8 mouse cellular contexts compared by ENCODE assay signal in the genomic region with DNA sequence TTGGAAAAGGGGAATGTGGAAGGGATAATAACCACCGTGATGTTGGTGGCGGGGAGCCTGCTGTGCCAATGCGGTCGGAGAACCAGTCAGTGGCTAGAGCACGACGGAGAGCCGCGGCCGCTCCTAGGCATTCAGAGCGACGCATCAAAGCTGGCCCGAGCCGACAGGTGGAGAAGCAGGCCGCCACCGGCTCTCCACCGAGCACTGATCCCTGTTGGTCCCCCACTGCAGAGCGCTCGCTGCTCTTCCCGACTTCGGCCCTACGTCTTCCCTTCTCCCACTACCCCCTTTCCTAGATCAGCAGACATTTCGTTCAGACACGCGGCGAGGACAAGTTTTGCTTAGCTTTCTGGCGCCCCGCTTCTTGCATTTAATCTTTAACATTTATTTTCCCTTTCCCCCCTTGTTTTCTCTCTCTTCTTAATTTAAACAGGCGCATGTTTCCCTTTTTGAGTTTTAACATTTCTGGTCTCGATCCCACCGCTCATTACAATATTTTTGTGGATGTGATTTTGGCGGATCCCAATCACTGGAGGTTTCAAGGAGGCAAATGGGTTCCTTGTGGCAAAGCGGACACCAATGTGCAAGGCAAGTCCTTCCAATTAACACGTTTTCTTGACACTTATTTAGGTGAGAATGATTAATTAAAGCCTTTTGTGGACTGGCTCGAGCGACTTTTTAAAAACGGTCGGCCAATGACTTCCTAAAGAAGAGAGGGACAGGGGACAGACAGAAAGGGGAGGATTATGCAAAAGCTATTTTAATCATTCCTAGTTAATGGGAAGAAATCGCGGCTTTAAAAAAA. TPM values are rescaled to one million over a fixed set of nuclear protein-coding genes. Genes with fewer than 3 reads are reported as not detected.
DNase-seq lines count a peak whose midpoint lies in the region; ATAC-seq and TF ChIP-seq lines count a peak whose summit lies in the region.

No protein-coding gene starts in this region.

- H3K9me3 ChIP-seq in forebrain, embryonic 11.5 days (ENCODE audit: control insufficient read depth, low read length) = no peaks in the 10 kb centered on the region
- H3K9me3 ChIP-seq in kidney, embryonic 16.5 days (ENCODE audit: low read length) = no peaks in the 10 kb centered on the region
- H3K9me3 ChIP-seq in neural tube, embryonic 14.5 days (ENCODE audit: control insufficient read depth, low read length) = no peaks in the 10 kb centered on the region

- peak overlapping the region; percentile 30 for H3K4me3 ChIP-seq in forebrain, embryonic 11.5 days (ENCODE audit: low read depth, low read length)
- peak overlapping the region; percentile 11; the same call in 1 of the 2 replicates for H3K4me3 ChIP-seq in kidney, embryonic 16.5 days (ENCODE audit: low read length)
- no peak overlapping the region for H3K4me3 ChIP-seq in neural tube, embryonic 14.5 days (ENCODE audit: low read depth, low read length)

- H3K27me3 ChIP-seq in forebrain, embryonic 11.5 days (ENCODE audit: control insufficient read depth, insufficient read depth, low read length) = peaks cover 54% of the 10 kb centered on the region
- peaks cover 80% of the 10 kb centered on the region for H3K27me3 ChIP-seq in kidney, embryonic 16.5 days (ENCODE audit: insufficient read depth, low read length)
- peaks cover 50% of the 10 kb centered on the region for H3K27me3 ChIP-seq in neural tube, embryonic 14.5 days (ENCODE audit: control insufficient read depth, insufficient read depth, low read length)

- peak overlapping the region; percentile 84 for H3K27ac ChIP-seq in forebrain, embryonic 11.5 days (ENCODE audit: low read depth, low read length)
- no peak overlapping the region for H3K27ac ChIP-seq in kidney, embryonic 16.5 days (ENCODE audit: low read length)
- H3K27ac ChIP-seq in neural tube, embryonic 14.5 days (ENCODE audit: low read depth, low read length) = no peak overlapping the region

- under 1% methylated on average over 39 of the region's 39 CpGs for WGBS in forebrain, embryonic 11.5 days
- WGBS in kidney, embryonic 16.5 days = under 1% methylated on average over 39 of the region's 39 CpGs
- WGBS in neural tube, embryonic 14.5 days = under 1% methylated on average over 39 of the region's 39 CpGs

- H3K9ac ChIP-seq in forebrain, embryonic 11.5 days (ENCODE audit: low read length) = peak overlapping the region; percentile 57
- H3K9ac ChIP-seq in kidney, embryonic 16.5 days (replicated peaks; ENCODE audit: low read length) = no peak overlapping the region
- H3K9ac ChIP-seq in neural tube, embryonic 14.5 days (replicated peaks; ENCODE audit: low read depth, low read length) = no peak overlapping the region

- TF ChIP-seq CTCF in brain, embryonic 14.5 days (IDR thresholded peaks at IDR 0.05; ENCODE audit: borderline replicate concordance, extremely low read depth, insufficient read depth, insufficient read length) = no peak

- DNase-seq in layer of hippocampus, adult 11-12 months (ENCODE audit: low spot score) = peak; percentile 29
- no peak for DNase-seq in layer of hippocampus, adult 18-20 months (ENCODE audit: low spot score in 2 of 2)
- DNase-seq in brain, embryonic 14.5 days (ENCODE audit: low read depth) = peak; percentile 75
- peak; percentile 73 for DNase-seq in forebrain, embryonic 11.5 days (ENCODE audit: low spot score)
- DNase-seq in yolk sac, embryonic 10.5 days (ENCODE audit: low spot score) = no peak
- DNase-seq in layer of hippocampus, adult 9-11 months = no peak

- no peaks in the 10 kb centered on the region for H3K36me3 ChIP-seq in forebrain, embryonic 11.5 days (ENCODE audit: control insufficient read depth, insufficient read depth, low read length)
- H3K36me3 ChIP-seq in kidney, embryonic 16.5 days (ENCODE audit: insufficient read depth, low read length) = no peaks in the 10 kb centered on the region
- H3K36me3 ChIP-seq in neural tube, embryonic 14.5 days (ENCODE audit: control insufficient read depth, insufficient read depth, low read length) = no peaks in the 10 kb centered on the region

- TF ChIP-seq POLR2A in brain, embryonic 14.5 days (IDR thresholded peaks at IDR 0.05; ENCODE audit: borderline replicate concordance, extremely low read depth, insufficient read depth, insufficient read length, poor library complexity, severe bottlenecking) = no peak

- H3K4me1 ChIP-seq in forebrain, embryonic 11.5 days (replicated peaks; ENCODE audit: control insufficient read depth, insufficient read depth, low read length) = peaks cover 9% of the 10 kb centered on the region
- H3K4me1 ChIP-seq in kidney, embryonic 16.5 days (ENCODE audit: insufficient read depth, low read length) = peaks cover 15% of the 10 kb centered on the region
- H3K4me1 ChIP-seq in neural tube, embryonic 14.5 days (ENCODE audit: control insufficient read depth, insufficient read depth, low read length) = peaks cover 5% of the 10 kb centered on the region; the same call in 1 of the 2 replicates

- peak overlapping the region; percentile 19 for H3K4me2 ChIP-seq in forebrain, embryonic 11.5 days (ENCODE audit: low read depth, low read length, severe bottlenecking)
- peak overlapping the region; percentile 27 for H3K4me2 ChIP-seq in kidney, embryonic 16.5 days (replicated peaks; ENCODE audit: low read depth, low read length)
- no peak overlapping the region for H3K4me2 ChIP-seq in neural tube, embryonic 14.5 days (ENCODE audit: low read depth, low read length)

- ATAC-seq in forebrain, embryonic 11.5 days (replicated peaks; ENCODE audit: low FRiP score) = peak; percentile 19; the same call in 1 of the 2 replicates
- ATAC-seq in kidney, embryonic 16.5 days (ENCODE audit: low FRiP score, low TSS enrichment) = peak; percentile 47; the same call in 1 of the 2 replicates
- peak; percentile 44; the same call in 1 of the 2 replicates for ATAC-seq in neural tube, embryonic 14.5 days (ENCODE audit: low read depth)

RNA-seq across cellular contexts. Expression of gene Tbr1, which starts 3.0 kb away (rescaled TPM):
- 10 to 100 TPM; 36.6 to 43.1 TPM for total RNA-seq in layer of hippocampus, adult 18-20 months (2021)
- 33.8 and 60.1 TPM in 2 replicates for polyA plus RNA-seq in brain, embryonic 14.5 days (2012; rRNA removed)
- 39.9 and 43.8 TPM in 2 replicates for polyA plus RNA-seq in forebrain, embryonic 11.5 days (2014; fragmentation: Nextera tagmentation; extraction: Ambion mirVana)
- polyA plus RNA-seq in kidney, embryonic 16.5 days (2015; fragmentation: Nextera tagmentation; extraction: Ambion mirVana) = 0.18 TPM in 1 of 2 replicates, not detected in the other
- 0.16 and 0.19 TPM in 2 replicates for polyA plus RNA-seq in neural tube, embryonic 14.5 days (2014; fragmentation: Nextera tagmentation; extraction: Ambion mirVana)

Comparison
In these comparisons a context has a peak if more than half of its experiments do, and no peak if none do; other contexts are left out.
1. DNase-seq: peak in layer of hippocampus, adult 11-12 months (single experiment), brain, embryonic 14.5 days (single experiment) and forebrain, embryonic 11.5 days (single experiment); none in layer of hippocampus, adult 18-20 months (0 of 2), yolk sac, embryonic 10.5 days (single experiment) and layer of hippocampus, adult 9-11 months (single experiment).
2. RNA of gene Tbr1, which starts 3.0 kb away (polyA plus RNA-seq): 39.9 to 43.8 TPM in forebrain, embryonic 11.5 days and 33.8 to 60.1 TPM in brain, embryonic 14.5 days; 0.16 to 0.19 TPM in neural tube, embryonic 14.5 days and 0.18 TPM in kidney, embryonic 16.5 days; every median in the first group is over 10 times any median in the second.
3. Peak in every context shown above with its lines, with median percentiles within 50 percentile points of each other: ATAC-seq.